Mouse (Mus musculus) MEL (cell line): ENCODE data around the gene Igf1r. TPM values are rescaled to one million over a fixed set of nuclear protein-coding genes. Genes with fewer than 3 reads are reported as not detected.

Source experiments
- DNase-seq: peaks from one replicate; pipeline ENCODE4 v3.0.0; 2011; ENCODE audit warnings: low read depth, low spot score
- H3K27ac ChIP-seq: 2 replicates; pipeline ENCODE4 v1.5.1; 2012; ENCODE audit warnings: low read depth, mild to moderate bottlenecking, control low read depth, low read length, moderate library complexity; ENCODE audit not compliant: control insufficient read depth
- H3K27me3 ChIP-seq, 2 experiments: fragments of 150-350 bp in 1 of 2; sonication (generic) in 1 of 2; 2 replicates each; pipeline ENCODE4 v1.6.1; 2012; ENCODE audit warnings: low read length in 2 of 2, mild to moderate bottlenecking in 2 of 2, improper control_type of control experiment in 1 of 2, moderate library complexity in 1 of 2; ENCODE audit not compliant: insufficient read depth in 2 of 2, control insufficient read depth in 1 of 2
- H3K36me3 ChIP-seq, 2 experiments: 2 replicates each; pipeline ENCODE4 v1.6.1; 2012 to 2014; ENCODE audit warnings: low read length in 2 of 2, improper control_type of control experiment in 1 of 2, inconsistent platforms in 1 of 2, mild to moderate bottlenecking in 1 of 2; ENCODE audit not compliant: insufficient read depth in 2 of 2, control insufficient read depth in 1 of 2
- H3K4me1 ChIP-seq, 2 experiments: fragments of 150-350 bp in 1 of 2; sonication (generic) in 1 of 2; 2 replicates each; pipeline ENCODE4 v1.6.1; 2012; ENCODE audit warnings: low read length in 2 of 2, improper control_type of control experiment in 1 of 2, mild to moderate bottlenecking in 1 of 2; ENCODE audit not compliant: insufficient read depth in 2 of 2, control insufficient read depth in 1 of 2
- H3K4me3 ChIP-seq, 2 experiments: fragments of 150-350 bp in 1 of 2; sonication (generic) in 1 of 2; 2 replicates each; pipeline ENCODE4 v1.5.1; 2012; ENCODE audit warnings: low read depth in 2 of 2, low read length in 2 of 2, mild to moderate bottlenecking in 2 of 2, moderate library complexity in 2 of 2, control low read depth in 1 of 2, improper control_type of control experiment in 1 of 2; ENCODE audit not compliant: control insufficient read depth in 1 of 2, insufficient read depth in 1 of 2
- H3K79me2 ChIP-seq: 2 replicates; pipeline ENCODE4 v1.6.1; 2012; ENCODE audit warnings: mild to moderate bottlenecking, low read length, moderate library complexity; ENCODE audit not compliant: control insufficient read depth, poor library complexity, insufficient read depth
- H3K9ac ChIP-seq: 2 replicates; pipeline ENCODE4 v1.6.1; 2012; ENCODE audit warnings: low read depth, mild to moderate bottlenecking, control low read depth, low read length, moderate library complexity; ENCODE audit not compliant: control insufficient read depth, poor library complexity, severe bottlenecking
- H3K9me3 ChIP-seq: fragments of 150-350 bp; sonication (generic); replicated peaks from 2 replicates; pipeline ENCODE4 v1.6.1; 2012; ENCODE audit warnings: mild to moderate bottlenecking, low read length, improper control_type of control experiment, moderate library complexity; ENCODE audit not compliant: insufficient read depth
- CHD1 ChIP-seq: IDR thresholded peaks from 2 replicates; pipeline ENCODE4 v1.6.1; 2012; ENCODE audit warnings: low read depth, mild to moderate bottlenecking, inconsistent platforms, low read length, improper control_type of control experiment
- CHD2 ChIP-seq: IDR thresholded peaks from 2 replicates; pipeline ENCODE4 v1.6.1; 2011; ENCODE audit warnings: low read length, improper control_type of control experiment
- CTCF ChIP-seq, 3 experiments: IDR thresholded peaks in 2 of 3; conservative IDR thresholded peaks in 1 of 3; 2 replicates each; pipeline ENCODE4 v1.5.1; 2011 to 2012; ENCODE audit warnings: low read length in 3 of 3, low read depth in 2 of 3, mild to moderate bottlenecking in 2 of 3, improper control_type of control experiment in 1 of 3, inconsistent platforms in 1 of 3, mixed read lengths in 1 of 3, moderate library complexity in 1 of 3; ENCODE audit not compliant: control insufficient read depth in 1 of 3, insufficient read depth in 1 of 3, poor library complexity in 1 of 3, severe bottlenecking in 1 of 3
- ELF1 ChIP-seq: IDR thresholded peaks from 2 replicates; pipeline ENCODE4 v1.6.1; 2014; ENCODE audit warnings: low read depth, mild to moderate bottlenecking, inconsistent platforms, low read length, improper control_type of control experiment, moderate library complexity
- EP300 ChIP-seq, 2 experiments: IDR thresholded peaks; 2 replicates each; pipeline ENCODE4 v1.6.1; 2011; ENCODE audit warnings: improper control_type of control experiment in 2 of 2, low read length in 2 of 2, low read depth in 1 of 2, mild to moderate bottlenecking in 1 of 2
- GABPA ChIP-seq: IDR thresholded peaks from 2 replicates; pipeline ENCODE4 v1.6.1; 2012; ENCODE audit warnings: low read depth, mild to moderate bottlenecking, inconsistent platforms, low read length, improper control_type of control experiment, moderate library complexity
- GATA1 ChIP-seq: IDR thresholded peaks from 2 replicates; pipeline ENCODE4 v1.6.1; 2011; ENCODE audit warnings: low read depth, low read length, improper control_type of control experiment
- HCFC1 ChIP-seq: IDR thresholded peaks from 2 replicates; pipeline ENCODE4 v1.6.1; 2012; ENCODE audit warnings: low read depth, mild to moderate bottlenecking, inconsistent platforms, low read length, improper control_type of control experiment, moderate library complexity
- KAT2A ChIP-seq: conservative IDR thresholded peaks from 2 replicates; pipeline ENCODE4 v1.6.1; 2012; ENCODE audit warnings: low read depth, low read length, improper control_type of control experiment, inconsistent platforms
- MAFK ChIP-seq: IDR thresholded peaks from 2 replicates; pipeline ENCODE4 v1.6.1; 2011; ENCODE audit warnings: low read depth, mild to moderate bottlenecking, low read length, improper control_type of control experiment, borderline replicate concordance
- MAX ChIP-seq: IDR thresholded peaks from 2 replicates; pipeline ENCODE4 v1.6.1; 2011; ENCODE audit warnings: low read length, improper control_type of control experiment
- MAZ ChIP-seq: IDR thresholded peaks from 2 replicates; pipeline ENCODE4 v1.6.1; 2012; ENCODE audit warnings: low read depth, mild to moderate bottlenecking, inconsistent platforms, low read length, improper control_type of control experiment
- MEF2A ChIP-seq: IDR thresholded peaks from 2 replicates; pipeline ENCODE4 v1.6.1; 2014; ENCODE audit warnings: low read depth, mild to moderate bottlenecking, inconsistent platforms, low read length, improper control_type of control experiment; ENCODE audit not compliant: poor library complexity, insufficient replicate concordance, severe bottlenecking; ENCODE audit errors: extremely low read depth
- MXI1 ChIP-seq: IDR thresholded peaks from 2 replicates; pipeline ENCODE4 v1.6.1; 2011; ENCODE audit warnings: mild to moderate bottlenecking, low read depth, low read length, improper control_type of control experiment
- NELFE ChIP-seq: IDR thresholded peaks from 2 replicates; pipeline ENCODE4 v1.6.1; 2011; ENCODE audit warnings: low read depth, low read length, improper control_type of control experiment
- POLR2AphosphoS2 ChIP-seq: IDR thresholded peaks from 2 replicates; pipeline ENCODE4 v1.6.1; 2011; ENCODE audit warnings: low read length, improper control_type of control experiment
- RAD21 ChIP-seq: IDR thresholded peaks from 2 replicates; pipeline ENCODE4 v1.6.1; 2011; ENCODE audit warnings: mild to moderate bottlenecking, low read depth, low read length, improper control_type of control experiment
- RCOR1 ChIP-seq: IDR thresholded peaks from 2 replicates; pipeline ENCODE4 v1.6.1; 2012; ENCODE audit warnings: low read depth, mild to moderate bottlenecking, inconsistent platforms, low read length, improper control_type of control experiment
- SIN3A ChIP-seq: IDR thresholded peaks from 2 replicates; pipeline ENCODE4 v1.6.1; 2012; ENCODE audit warnings: low read length, improper control_type of control experiment, inconsistent platforms
- SMC3 ChIP-seq: IDR thresholded peaks from 2 replicates; pipeline ENCODE4 v1.6.1; 2011; ENCODE audit warnings: low read depth, low read length, improper control_type of control experiment
- TBP ChIP-seq: IDR thresholded peaks from 2 replicates; pipeline ENCODE4 v1.8.0; 2011; ENCODE audit warnings: low read depth, low read length, improper control_type of control experiment
- TCF12 ChIP-seq: IDR thresholded peaks from 2 replicates; pipeline ENCODE4 v1.6.1; 2014; ENCODE audit warnings: low read depth, mild to moderate bottlenecking, inconsistent platforms, low read length, improper control_type of control experiment, moderate library complexity
- UBTF ChIP-seq: IDR thresholded peaks from 2 replicates; pipeline ENCODE4 v1.6.1; 2012; ENCODE audit warnings: low read depth, mild to moderate bottlenecking, inconsistent platforms, low read length, improper control_type of control experiment, moderate library complexity, borderline replicate concordance; ENCODE audit not compliant: insufficient read depth
- USF1 ChIP-seq: IDR thresholded peaks from 2 replicates; pipeline ENCODE4 v1.6.1; 2014; ENCODE audit warnings: low read depth, mild to moderate bottlenecking, inconsistent platforms, low read length, improper control_type of control experiment, moderate library complexity
- USF2 ChIP-seq, 2 experiments: IDR thresholded peaks; 2 replicates each; pipeline ENCODE4 v1.6.1; 2011 to 2012; ENCODE audit warnings: improper control_type of control experiment in 2 of 2, low read length in 2 of 2, borderline replicate concordance in 1 of 2, inconsistent platforms in 1 of 2, low read depth in 1 of 2, mild to moderate bottlenecking in 1 of 2; ENCODE audit not compliant: insufficient read depth in 1 of 2
- ZMIZ1 ChIP-seq: IDR thresholded peaks from 2 replicates; pipeline ENCODE4 v1.6.1; 2012; ENCODE audit warnings: low read depth, mild to moderate bottlenecking, inconsistent platforms, low read length, improper control_type of control experiment, moderate library complexity
- ZNF384 ChIP-seq: IDR thresholded peaks from 2 replicates; pipeline ENCODE4 v1.6.1; 2012; ENCODE audit warnings: low read depth, mild to moderate bottlenecking, inconsistent platforms, low read length, improper control_type of control experiment
- polyA plus RNA-seq, 2 experiments: library from polyadenylated mRNA; stranded (reverse) in 1 of 2; unstranded in 1 of 2; fragments of >175 nt in 1 of 2; fragments of >200 nt in 1 of 2; gene quantifications; 2 replicates each; pipeline versions ENCODE4 v1.2.1 to v1.2.4; 2012; ENCODE audit warnings: low replicate concordance in 2 of 2, low read depth in 1 of 2; ENCODE audit not compliant: insufficient read length in 2 of 2, insufficient read depth in 1 of 2, missing spikeins in 1 of 2
- total RNA-seq: library from RNA; depleted of rRNA; stranded (reverse); fragments of 300-350 nt; gene quantifications from 2 replicates; pipeline ENCODE4 v1.2.3, GENCODE M21; 2012

Igf1r gene
- total and polyA plus RNA-seq, 3 experiments = 11.8 to 11.9 TPM; not detected in 1

DNA sequence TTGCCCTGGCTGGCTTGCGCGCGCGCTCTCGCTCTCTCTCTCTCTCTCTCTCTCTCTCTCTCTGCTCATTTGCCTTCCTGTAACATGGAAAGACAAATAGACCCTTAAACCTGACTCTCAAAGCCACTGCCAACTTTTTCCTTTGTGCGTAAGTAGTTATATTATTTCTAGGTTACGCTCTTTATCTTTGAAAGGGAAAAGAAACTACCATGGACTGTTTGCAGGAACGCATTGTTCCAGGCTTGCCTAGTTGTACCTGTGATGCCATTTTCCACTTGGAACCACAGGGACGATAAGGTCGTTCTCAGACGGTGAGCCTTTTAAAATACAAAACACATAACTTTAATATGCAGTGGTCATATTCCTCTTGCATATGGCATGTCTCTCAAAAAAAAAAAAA is 122.1 kb downstream of the Igf1r start:
- Histone ChIP-seq H3K79me2 (no peaks in the 10 kb centered on the region), H3K27me3 (no peaks in the 10 kb centered on the region), H3K4me3 (no peak overlapping the region), H3K9me3 (no peaks in the 10 kb centered on the region), H3K9ac (no peak overlapping the region), H3K4me1 (peaks cover 3 to 4% of the 10 kb centered on the region in 2 experiments), H3K36me3 (peaks cover 0 to 11% of the 10 kb centered on the region in 2 experiments; a peak in 2 of 4 replicates), H3K27ac (no peak overlapping the region)
- DNase-seq = no peak
- TF ChIP-seq USF1 (no peak), ELF1 (no peak), GABPA (no peak), ZMIZ1 (no peak), RCOR1 (no peak), SIN3A (no peak), CHD1 (no peak), MAFK (no peak), SMC3 (no peak), MAZ (no peak), MEF2A (no peak), CTCF (IDR thresholded peaks at IDR 0.05 in 2 of 3, conservative IDR thresholded peaks at IDR 0.05 in 1 of 3; ENCODE audit: control insufficient read depth in 1 of 3, insufficient read depth in 1 of 3, low read depth in 2 of 3, low read length in 3 of 3, poor library complexity in 1 of 3, severe bottlenecking in 1 of 3) (no peak), POLR2AphosphoS2 (no peak), ZNF384 (no peak), RAD21 (no peak), UBTF (no peak), HCFC1 (no peak), MXI1 (no peak), MAX (no peak), USF2 (IDR thresholded peaks at IDR 0.05; ENCODE audit: borderline replicate concordance in 1 of 2, insufficient read depth in 1 of 2, low read depth in 1 of 2, low read length in 2 of 2) (no peak)

DNA sequence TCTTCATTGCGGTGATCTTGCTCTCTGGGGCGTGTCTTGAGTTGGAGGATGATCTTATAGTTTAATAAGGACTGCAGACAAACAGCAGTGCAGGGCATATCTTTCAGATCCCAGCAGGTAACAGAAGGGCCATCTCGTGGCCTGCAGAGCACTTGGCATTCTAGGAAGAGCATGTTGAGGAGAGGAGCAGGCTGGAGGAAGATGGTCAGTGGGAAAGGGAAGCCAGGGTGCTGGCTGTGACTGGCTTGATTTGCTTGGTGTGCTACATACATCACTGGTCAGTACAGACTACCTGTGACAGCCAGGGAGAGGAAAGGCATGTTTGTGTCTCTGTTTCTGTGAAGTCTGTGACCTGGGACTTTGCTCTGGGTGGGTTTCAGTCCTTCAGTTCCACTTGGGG is 122.8 kb downstream of the Igf1r start:
- no peak for DNase-seq
- no peak overlapping the region for H3K9ac ChIP-seq
- no peaks in the 10 kb centered on the region for H3K79me2 ChIP-seq
- H3K36me3 ChIP-seq = peaks cover 0 to 7% of the 10 kb centered on the region in 2 experiments; a peak in 2 of 4 replicates
- H3K9me3 ChIP-seq = no peaks in the 10 kb centered on the region
- no peaks in the 10 kb centered on the region for H3K27me3 ChIP-seq
- TF ChIP-seq RAD21 = no peak
- TF ChIP-seq GABPA = no peak
- TF ChIP-seq NELFE = no peak
- no peak for TF ChIP-seq KAT2A
- TF ChIP-seq EP300 (IDR thresholded peaks at IDR 0.05; ENCODE audit: low read depth in 1 of 2, low read length in 2 of 2) = no peak
- no peak for TF ChIP-seq CHD2
- no peak for TF ChIP-seq TBP
- TF ChIP-seq TCF12 = no peak
- no peak for TF ChIP-seq GATA1
- TF ChIP-seq MAFK = no peak
- no peak for TF ChIP-seq CTCF (IDR thresholded peaks at IDR 0.05 in 2 of 3, conservative IDR thresholded peaks at IDR 0.05 in 1 of 3; ENCODE audit: control insufficient read depth in 1 of 3, insufficient read depth in 1 of 3, low read depth in 2 of 3, low read length in 3 of 3, poor library complexity in 1 of 3, severe bottlenecking in 1 of 3)
- TF ChIP-seq, all 39 proteins: peak for 0
- Histone ChIP-seq H3K4me1 (peaks cover 2 to 3% of the 10 kb centered on the region in 2 experiments; a peak in 3 of 4 replicates), H3K4me3 (no peak overlapping the region), H3K27ac (no peak overlapping the region)
